Mouse (Mus musculus) CD4-positive, CD25-positive, alpha-beta regulatory T cell (primary cell): Measurements from ENCODE around the gene Srpk2. TPM values are rescaled to one million over a fixed set of nuclear protein-coding genes. Genes with fewer than 3 reads are reported as not detected.

ENCODE experiments used
- polyA plus RNA-seq: library from polyadenylated mRNA; unstranded; fragments of 100-300 nt; shearing (Covaris generic); gene quantifications from one replicate; pipeline ENCODE4 v1.2.1, GENCODE M21; 2017

Srpk2 gene
- 63.8 TPM for polyA plus RNA-seq

GRCm38 (mm10) chr5:23684517-23684916 lies at the start of gene Srpk2:
TSS of gene Srpk2 (minus strand) at chr5:23684617.

Other genes with a start within 250 kb of the Srpk2 start
- gene Pus7, start 99.1 kb upstream of the Srpk2 start, polyA plus RNA-seq: 26.9 TPM
- 26.8 TPM for gene Rint1, start 103.1 kb upstream of the Srpk2 start, polyA plus RNA-seq
- gene Tomm7, start 159.5 kb upstream of the Srpk2 start, polyA plus RNA-seq: 69.2 TPM